Mouse (Mus musculus): Measurements from ENCODE around the gene Mycbp2.

DNA sequence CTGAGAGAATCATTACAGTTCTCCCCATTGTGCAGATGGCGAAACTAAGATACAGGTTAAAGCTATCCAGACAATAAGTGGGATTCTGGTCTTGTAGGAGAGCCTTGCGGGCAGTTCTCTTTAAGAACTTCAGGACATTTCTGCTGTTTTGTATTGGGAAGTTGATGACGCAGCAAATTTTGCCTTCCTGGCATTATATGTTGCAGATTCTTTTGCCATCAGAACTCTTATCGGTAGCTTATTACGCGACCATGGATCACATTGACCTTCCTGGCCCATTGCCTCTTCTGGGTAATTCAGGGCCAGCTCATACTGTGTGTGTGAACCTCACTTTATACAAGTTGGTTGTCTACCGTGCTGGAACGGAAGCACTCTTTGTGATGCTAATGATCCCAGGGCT is 272.8 kb downstream of the Mycbp2 start:
- TF ChIP-seq ZNF384 (IDR thresholded peaks at IDR 0.05; ENCODE audit: low read depth, low read length) (no peak), ZC3H11A (IDR thresholded peaks at IDR 0.05; ENCODE audit: borderline replicate concordance, low read depth, low read length) (no peak)
